21 mouse cellular contexts compared by ENCODE assay signal in the genomic region with DNA sequence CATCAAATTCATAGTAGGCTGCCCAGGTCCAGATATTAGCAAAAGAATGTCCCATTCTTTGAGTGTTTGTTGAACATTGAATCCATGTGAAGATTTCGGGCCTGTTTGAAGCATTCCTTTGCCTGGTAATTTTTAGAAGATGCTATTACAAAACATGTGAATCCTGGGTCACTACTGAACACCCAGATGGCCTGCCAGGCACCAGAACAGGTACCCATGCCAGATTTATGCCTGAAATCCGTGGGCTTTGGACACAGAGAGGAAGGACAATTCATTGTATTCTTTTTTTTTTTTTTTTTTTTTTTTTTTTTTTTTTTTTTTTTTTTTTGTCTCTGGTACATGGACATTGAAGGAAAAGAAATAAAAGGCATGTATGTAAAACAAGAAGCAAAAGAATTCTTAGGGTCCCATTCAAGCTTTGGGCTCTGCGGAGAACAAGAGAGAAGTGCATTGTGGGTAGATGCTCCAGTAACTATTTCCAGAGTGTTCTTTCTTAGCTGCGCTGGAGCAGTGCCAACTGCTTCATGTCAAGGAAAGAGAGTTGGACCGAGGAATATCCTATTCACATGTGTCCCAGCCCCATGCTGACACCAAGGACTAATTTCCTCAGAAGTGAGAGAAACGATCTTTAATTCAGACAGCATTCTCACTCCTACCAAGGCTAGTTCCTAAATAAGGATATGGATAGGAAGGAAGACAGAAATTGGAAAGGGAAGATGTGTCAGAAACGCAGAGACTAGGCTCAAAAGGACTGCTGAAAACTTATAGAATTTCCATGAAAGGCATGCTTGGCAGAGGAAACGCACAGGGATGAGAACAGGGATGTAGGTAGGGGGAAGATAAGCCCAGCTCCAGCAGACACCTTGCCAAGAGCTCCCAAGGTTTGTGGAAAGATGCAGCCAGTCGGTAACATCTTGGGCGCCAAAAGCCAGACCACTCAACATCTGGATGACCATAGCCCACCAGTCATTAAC.
DNase-seq lines count a peak whose midpoint lies in the region; ATAC-seq and TF ChIP-seq lines count a peak whose summit lies in the region.
"Had no signal": no experiment of that assay in that cellular context is flagged by ENCODE, and none has a peak within 500 bp of the region (broad histone marks: within the 10 kb centered on the region; RNA-seq: fewer than 3 reads in every experiment).

No protein-coding gene starts in this region.

- H3K36me3 ChIP-seq in heart, embryonic 11.5 days (ENCODE audit: control insufficient read depth, insufficient read depth, low read length), result no peaks in the 10 kb centered on the region
- H3K36me3 ChIP-seq: neural tube, embryonic 13.5 days had no signal

- DNase-seq in cerebellum, adult 18-20 months, result peak; percentile 40 to 48
- DNase-seq in cerebellum, postnatal 4 days (ENCODE audit: low spot score in 2 of 2), result no peak
- DNase-seq in left cerebral cortex, adult 18-20 months (ENCODE audit: low spot score in 2 of 2), result peak; percentile 41 to 49
- DNase-seq in left cerebral cortex, adult 11 months (ENCODE audit: low spot score), result no peak
- DNase-seq in frontal cortex, postnatal 14 days (ENCODE audit: low spot score in 2 of 2), result peak; percentile 23 to 27
- peak; percentile 32 to 41 for DNase-seq in right cerebral cortex, postnatal 36 days (ENCODE audit: low spot score in 2 of 2)
- DNase-seq in lung, adult 2 months, result no peak
- DNase-seq: adrenal gland, postnatal 36 days; embryo, embryonic 11 days; gastrocnemius, postnatal 36 days; layer of hippocampus, adult 9-11 months; lung, adult 18-20 months; thymus, postnatal 4 days had no signal

- no peaks in the 10 kb centered on the region for H3K4me1 ChIP-seq in heart, embryonic 11.5 days (ENCODE audit: control insufficient read depth, insufficient read depth, low read length)
- no peaks in the 10 kb centered on the region for H3K4me1 ChIP-seq in lung, adult 2 months (ENCODE audit: control insufficient read depth, insufficient read depth, low read length)
- H3K4me1 ChIP-seq: hindbrain, embryonic 10.5 days; neural tube, embryonic 13.5 days had no signal

- no peak for TF ChIP-seq POLR2A in lung, adult 2 months (IDR thresholded peaks at IDR 0.05; ENCODE audit: borderline replicate concordance, extremely low read depth, low read depth, low read length)

- no peak for ATAC-seq in heart, embryonic 11.5 days (replicated peaks; ENCODE audit: insufficient number of reproducible peaks, low FRiP score, low TSS enrichment)
- ATAC-seq: activated CD4-positive, CD25-positive, alpha-beta regulatory T cell, adult 4 months; intestine, embryonic 16.5 days; midbrain, embryonic 16.5 days had no signal

- no peaks in the 10 kb centered on the region for H3K9me3 ChIP-seq in heart, embryonic 11.5 days (replicated peaks; ENCODE audit: control insufficient read depth, low read length)
- H3K9me3 ChIP-seq: hindbrain, embryonic 10.5 days; neural tube, embryonic 13.5 days had no signal

- H3K4me3 ChIP-seq in heart, embryonic 11.5 days (ENCODE audit: low read depth, low read length), result no peak overlapping the region
- no peak overlapping the region for H3K4me3 ChIP-seq in lung, adult 2 months (replicated peaks; ENCODE audit: extremely low read depth, low read depth, low read length)
- H3K4me3 ChIP-seq: hindbrain, embryonic 10.5 days; neural tube, embryonic 13.5 days had no signal

- H3K4me2 ChIP-seq in heart, embryonic 11.5 days, result no peak overlapping the region
- H3K4me2 ChIP-seq: neural tube, embryonic 13.5 days had no signal

- WGBS in heart, embryonic 11.5 days (ENCODE audit: insufficient replicate concordance), result 79% methylated on average over 10 of the region's 10 CpGs
- WGBS in lung, adult 2 months, result 73% methylated on average over 10 of the region's 10 CpGs

- no peaks in the 10 kb centered on the region for H3K27me3 ChIP-seq in heart, embryonic 11.5 days (ENCODE audit: control insufficient read depth, insufficient read depth, low read length)
- H3K27me3 ChIP-seq: neural tube, embryonic 13.5 days had no signal

- no peak overlapping the region for H3K9ac ChIP-seq in heart, embryonic 11.5 days (ENCODE audit: low read depth, low read length)
- H3K9ac ChIP-seq: neural tube, embryonic 13.5 days had no signal

- no peak overlapping the region for H3K27ac ChIP-seq in heart, embryonic 11.5 days (ENCODE audit: low read depth, low read length)
- H3K27ac ChIP-seq: hindbrain, embryonic 10.5 days; kidney, postnatal 0 days; neural tube, embryonic 13.5 days; stomach, postnatal 0 days had no signal

- no peak for TF ChIP-seq CTCF in lung, adult 2 months (IDR thresholded peaks at IDR 0.05; ENCODE audit: insufficient read depth, low read length)

Comparison
In these comparisons a context has a peak if more than half of its experiments do, and no peak if none do; other contexts are left out.
1. DNase-seq: peak in cerebellum, adult 18-20 months (2 of 2), left cerebral cortex, adult 18-20 months (2 of 2), frontal cortex, postnatal 14 days (2 of 2) and right cerebral cortex, postnatal 36 days (2 of 2); none in cerebellum, postnatal 4 days (0 of 2), left cerebral cortex, adult 11 months (single experiment) and lung, adult 2 months (single experiment).